Mouse (Mus musculus) spleen, postnatal 36 days (tissue): Measurements from ENCODE around the gene Bbox1.

ENCODE experiments used
- DNase-seq, 2 experiments: peaks; one replicate each; pipeline ENCODE4 v3.0.0; 2022; ENCODE audit warnings: low spot score in 2 of 2, mixed read lengths in 1 of 2

Bbox1 gene

DNA sequence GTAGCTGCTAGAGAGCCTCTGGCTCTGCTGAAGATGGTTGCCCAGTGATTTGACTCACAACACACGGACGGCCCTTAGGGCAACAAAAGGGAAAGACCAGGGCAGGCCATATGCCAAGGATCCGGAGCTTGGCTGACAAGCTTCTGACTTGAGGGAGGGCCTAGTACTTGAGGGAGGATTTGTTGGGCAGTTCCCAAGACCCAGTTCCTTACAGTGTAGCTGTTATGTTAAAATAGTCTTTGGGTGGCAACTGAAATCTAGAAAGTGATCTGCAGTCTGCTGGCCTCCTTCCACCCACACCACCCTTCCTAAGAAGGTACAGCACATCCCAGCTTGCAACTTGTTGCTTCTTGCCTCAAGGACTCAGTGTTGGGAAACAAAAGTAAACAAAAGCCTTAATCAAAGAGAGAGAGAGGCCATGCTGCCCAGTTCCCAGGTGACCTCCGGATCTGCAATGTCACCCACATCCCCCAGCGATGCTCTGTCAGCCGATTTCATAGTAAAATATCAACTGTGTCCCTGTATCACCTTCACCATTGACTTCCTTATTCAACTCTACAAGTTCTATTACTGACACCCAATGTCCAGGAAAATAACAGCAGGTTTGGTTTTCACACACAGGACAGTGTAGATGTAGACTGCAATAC is at the start of gene Bbox1:
Bbox1 (minus strand) TSS at position 52 of the 647 bp plus-strand sequence.
- no peak for DNase-seq

DNA sequence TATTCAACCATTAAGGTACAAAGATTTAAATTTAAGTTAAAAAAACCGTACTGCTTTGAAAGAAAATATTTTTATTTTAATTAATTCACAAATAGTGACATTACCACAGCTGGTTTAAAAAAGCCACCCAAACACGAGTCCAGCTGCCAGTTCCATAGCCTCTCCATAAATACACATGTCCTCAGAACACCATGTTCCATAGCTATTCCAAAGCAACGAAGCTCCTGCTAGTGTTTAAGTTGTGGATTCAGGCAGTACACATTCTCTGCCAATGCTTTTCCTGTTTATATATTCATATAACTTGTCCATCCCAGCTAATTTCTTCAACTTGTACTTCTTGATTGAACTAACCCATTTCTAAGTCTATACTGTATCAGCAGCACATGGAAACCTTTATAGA is 49.5 kb upstream of the Bbox1 start:
- DNase-seq: no peak

DNA sequence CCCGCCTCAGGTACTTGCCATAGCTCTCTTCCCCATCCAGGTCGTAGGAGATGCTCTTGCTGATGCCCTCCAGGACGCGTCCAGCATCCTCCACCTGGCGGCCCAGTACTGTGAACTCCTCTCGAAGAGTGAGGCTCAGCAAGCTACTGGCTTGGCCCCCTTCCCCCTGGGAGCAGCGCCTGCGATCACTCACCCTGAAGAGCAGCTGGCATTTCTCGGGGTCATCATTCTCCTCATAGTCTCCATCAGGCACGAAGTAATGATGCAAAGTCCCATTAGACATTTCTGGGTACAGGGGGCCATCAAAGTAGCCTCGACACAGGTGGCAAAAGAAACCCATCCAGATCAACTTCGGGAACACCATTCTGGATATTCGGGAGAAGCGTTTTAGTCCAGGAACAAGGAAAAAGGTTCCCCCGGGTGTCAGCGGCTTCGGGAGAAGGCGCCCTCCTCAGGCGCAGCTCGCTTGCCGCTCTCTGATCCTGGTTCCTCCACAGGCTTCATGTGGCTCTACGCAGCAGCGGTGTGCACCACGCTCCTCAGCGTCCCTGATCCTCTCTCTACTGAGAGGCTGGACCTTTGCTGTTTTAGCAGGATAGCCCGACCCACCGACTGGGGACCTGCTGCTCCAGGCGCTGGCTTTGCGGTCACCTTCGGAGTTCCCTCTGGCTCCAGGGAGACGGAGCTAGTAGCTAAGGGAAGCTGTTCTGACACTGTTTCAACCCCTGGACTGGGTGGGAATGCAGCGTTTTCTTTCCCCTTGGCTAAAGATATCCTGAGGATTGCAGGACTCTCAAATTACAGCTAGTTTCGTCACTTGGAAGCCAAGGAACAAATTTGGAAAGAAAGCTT is 48.3 kb upstream of the Bbox1 start, which contains the start of gene Fibin:
Fibin (minus strand) TSS at position 752 of the 852 bp plus-strand sequence.
- DNase-seq: no peak

DNA sequence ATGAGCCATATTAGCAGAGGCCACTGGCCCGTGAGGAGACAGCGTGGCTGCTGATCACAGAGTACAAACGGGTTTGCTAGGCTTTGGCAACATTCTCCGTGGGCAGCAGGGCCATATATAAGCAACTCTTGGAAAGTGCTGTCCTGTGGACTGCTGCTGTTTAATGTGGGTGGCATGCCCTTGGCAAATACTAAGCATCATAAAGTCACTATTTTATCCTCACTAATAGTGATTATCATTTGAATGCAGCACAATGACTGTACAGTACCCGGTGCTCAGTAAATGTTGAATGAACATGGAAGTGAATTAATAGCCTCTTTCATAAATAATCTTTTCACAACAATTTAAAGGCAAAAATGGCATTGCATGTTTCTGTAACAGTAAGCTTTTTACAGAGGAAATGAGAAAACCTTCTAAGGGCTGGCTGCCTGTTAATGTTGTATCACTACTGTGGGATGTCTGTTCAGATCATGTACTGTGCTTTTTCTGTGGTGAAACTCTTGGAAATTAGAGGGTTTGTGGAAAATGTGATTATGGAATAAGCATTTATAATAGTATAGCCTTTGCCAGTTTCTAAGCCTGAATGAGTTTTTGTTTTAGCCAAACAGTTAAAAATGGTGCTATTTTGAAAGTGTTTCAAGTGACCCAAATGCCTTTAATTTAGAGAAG is 39.1 kb upstream of the Bbox1 start:
- DNase-seq: no peak

DNA sequence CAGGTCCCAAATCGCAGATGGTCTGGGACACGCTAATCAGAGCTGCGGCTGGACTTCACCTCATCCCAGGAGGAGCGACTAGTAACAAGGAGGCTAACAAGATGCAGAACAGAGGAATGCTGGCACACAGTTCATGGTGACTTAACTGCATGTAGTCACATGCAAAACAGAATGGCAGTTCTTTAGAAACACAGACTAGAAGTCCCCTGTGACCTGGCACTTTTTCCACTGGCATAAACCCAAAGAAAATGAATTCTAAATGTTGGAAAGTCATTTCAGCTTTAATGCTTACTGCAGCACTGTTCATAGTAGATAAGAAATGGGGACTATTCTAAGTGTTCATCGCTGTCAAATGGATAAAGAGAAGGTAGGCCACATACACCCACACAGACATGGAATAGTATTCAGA is 37.5 kb upstream of the Bbox1 start:
- DNase-seq: no peak

DNA sequence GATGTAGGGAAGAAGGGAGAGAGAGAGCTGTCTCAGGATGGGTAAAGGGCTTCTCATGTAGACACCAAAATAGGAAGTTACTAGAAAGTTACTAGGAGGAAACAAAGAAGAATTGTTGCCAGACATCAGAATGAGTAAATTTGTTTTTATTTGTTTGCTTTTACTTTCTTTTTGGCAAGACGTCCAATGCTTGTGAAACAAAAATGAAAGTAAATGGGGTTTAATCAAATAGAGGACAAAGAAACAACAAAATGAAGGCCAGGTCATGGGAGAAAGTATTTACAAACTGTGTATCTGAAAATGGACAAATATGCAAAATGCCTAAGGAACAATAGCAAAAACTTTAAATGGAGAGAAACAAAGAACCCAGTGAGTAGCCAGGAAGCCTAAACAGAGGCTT is 37.0 kb upstream of the Bbox1 start:
- DNase-seq: no peak

DNA sequence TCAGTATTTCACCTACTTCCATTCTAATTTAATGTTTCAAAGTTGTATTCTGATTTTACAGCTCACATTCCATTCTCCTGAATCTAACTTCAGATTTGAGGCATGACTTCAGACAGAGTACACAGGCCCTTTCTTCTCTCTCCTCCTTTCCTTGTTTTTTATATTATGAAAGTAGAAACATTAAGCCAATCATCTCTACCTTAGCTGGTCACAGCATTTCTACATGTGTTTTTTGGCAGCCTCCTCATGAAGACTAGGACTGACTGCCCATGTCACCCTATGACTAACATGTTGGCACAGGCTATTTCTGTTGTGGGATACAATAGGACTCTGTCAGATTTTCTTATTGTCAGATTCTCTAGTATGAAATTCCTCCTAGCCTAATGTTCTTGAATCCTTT is 14.6 kb upstream of the Bbox1 start:
- no peak for DNase-seq

DNA sequence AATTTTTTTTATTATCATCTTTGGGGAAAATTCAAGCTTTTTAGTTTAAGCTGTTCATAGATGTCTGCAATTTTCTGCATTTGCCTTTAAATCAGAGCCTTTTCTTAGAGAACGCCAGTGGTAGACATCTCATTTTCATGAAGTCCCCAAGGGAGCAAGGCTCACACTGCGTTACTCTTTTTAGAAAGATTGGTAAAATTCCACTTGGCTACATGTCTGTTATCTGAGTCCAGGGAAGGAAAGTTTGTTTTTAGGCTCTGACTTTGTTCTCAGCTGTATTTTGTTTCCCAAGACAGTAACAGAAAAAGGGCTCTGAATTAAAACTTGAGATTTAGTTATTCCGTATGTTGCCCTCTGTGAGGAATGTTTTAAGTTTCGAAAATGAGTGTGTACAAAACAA is 5.6 kb upstream of the Bbox1 start:
- no peak for DNase-seq

DNA sequence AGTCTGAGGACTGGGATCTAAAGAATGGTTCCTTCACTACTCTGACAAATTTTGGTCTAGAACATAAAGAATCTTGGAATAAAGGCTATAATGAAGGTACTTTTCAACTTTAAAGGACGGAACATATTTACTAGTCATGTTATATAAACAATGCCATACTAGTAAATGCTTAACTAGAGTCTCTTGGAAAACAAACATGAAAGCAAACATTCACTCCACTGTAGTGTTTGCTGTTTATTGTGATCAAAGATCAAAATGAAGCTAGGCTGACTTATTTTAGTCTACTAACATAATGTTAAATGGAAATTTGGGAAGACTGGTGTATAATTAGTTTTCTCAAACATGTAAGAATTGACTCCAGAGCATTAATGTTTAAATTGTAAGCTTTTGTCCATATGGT is 4.9 kb upstream of the Bbox1 start:
- DNase-seq: no peak

DNA sequence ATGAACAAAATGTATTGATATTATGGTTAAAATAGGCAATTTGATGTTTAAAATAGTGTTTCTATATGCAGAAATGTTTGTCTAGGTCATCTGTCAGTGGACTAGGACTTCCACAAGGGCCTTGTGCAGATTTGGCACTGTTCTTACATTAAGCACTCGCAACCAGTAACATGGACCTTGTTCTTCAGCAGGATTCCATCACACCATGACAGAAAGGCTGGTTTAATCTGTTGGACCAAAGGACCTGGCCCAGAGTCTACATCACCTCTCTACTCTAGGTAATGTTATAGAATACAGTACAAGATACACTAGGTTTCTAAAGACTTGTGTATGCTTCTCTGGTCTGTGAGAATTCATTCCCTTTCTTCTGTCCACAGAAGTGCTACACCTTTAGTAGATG is 4.4 kb upstream of the Bbox1 start:
- no peak for DNase-seq

DNA sequence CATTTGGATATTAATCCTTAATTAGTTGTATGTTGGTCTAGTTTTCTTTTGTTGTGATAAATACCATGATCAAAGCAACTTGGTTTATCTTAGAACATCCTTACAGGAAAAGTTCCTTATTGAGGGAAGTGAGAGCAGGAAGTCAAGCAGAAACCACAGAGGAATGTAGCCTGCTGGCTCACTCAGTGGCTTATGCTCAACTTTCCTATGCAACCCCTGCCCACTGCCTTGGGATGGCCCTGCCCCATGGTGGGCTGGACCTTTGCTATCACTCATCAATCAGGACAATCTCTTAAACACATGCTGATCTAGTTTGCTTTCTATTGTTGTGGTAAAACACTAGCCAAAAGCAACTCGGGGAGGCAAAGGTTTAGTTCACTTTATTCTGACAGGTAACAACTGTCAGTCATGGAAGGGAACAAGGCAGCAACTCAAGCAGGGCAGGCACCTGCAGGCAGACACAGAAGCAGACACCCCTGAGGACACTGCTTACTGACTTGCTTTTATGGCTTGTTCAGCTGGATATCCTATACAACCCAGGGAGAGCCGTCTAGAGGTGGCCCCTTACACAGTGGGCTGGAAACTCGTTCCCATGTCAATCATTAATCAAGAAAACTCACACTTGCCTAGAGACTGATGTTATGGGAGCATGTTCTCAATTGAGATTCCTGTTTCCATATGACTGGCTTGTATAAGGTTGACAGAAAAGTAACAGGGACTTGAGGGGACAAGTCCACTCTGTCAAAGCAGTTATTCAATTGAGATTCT is 1.9 kb upstream of the Bbox1 start:
- DNase-seq: no peak

DNA sequence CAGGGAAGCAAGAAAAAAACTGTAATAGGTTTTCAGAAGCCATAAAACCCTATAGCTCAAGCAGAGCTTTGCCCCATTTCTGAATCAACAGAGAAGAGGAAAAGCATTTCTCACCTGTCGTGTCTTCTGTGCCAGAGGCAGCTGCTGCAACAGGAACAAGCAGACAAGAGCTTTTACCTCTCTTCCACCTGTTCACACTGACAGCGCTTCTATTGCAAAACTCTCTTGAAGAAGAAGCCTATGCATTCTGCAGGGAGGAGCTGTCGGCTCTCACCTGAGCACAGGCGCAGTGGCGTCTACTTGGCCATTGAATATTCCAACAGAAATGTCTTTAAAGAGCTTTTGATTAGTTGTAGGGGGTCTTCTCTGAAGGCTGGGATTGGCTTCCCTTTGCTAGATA is 286 bp downstream of the Bbox1 start:
- DNase-seq: no peak

DNA sequence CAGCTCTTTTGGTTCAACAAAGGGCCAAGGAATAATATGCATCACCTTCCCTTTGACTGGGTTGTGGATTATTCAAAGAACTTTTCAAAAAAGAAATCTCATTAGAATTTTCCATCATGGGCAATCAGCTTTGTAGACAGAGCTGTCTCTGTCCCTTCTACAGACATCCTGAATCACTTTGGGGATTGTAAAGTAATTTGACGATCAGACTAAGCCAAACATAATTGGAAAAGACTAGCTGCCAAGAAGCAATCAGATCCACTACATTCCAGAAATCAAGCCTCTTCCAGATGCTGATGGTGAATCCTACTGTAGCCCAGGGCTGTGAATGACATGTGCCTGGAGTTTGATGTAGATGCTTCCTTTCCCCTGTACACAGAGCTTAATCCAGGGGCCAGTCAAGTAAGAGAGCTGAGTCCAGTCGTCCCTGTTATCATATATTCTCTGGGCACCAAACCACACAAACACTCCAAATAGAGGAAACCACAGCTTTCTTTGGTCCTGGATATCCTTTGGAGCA is 995 bp downstream of the Bbox1 start:
- DNase-seq: no peak

DNA sequence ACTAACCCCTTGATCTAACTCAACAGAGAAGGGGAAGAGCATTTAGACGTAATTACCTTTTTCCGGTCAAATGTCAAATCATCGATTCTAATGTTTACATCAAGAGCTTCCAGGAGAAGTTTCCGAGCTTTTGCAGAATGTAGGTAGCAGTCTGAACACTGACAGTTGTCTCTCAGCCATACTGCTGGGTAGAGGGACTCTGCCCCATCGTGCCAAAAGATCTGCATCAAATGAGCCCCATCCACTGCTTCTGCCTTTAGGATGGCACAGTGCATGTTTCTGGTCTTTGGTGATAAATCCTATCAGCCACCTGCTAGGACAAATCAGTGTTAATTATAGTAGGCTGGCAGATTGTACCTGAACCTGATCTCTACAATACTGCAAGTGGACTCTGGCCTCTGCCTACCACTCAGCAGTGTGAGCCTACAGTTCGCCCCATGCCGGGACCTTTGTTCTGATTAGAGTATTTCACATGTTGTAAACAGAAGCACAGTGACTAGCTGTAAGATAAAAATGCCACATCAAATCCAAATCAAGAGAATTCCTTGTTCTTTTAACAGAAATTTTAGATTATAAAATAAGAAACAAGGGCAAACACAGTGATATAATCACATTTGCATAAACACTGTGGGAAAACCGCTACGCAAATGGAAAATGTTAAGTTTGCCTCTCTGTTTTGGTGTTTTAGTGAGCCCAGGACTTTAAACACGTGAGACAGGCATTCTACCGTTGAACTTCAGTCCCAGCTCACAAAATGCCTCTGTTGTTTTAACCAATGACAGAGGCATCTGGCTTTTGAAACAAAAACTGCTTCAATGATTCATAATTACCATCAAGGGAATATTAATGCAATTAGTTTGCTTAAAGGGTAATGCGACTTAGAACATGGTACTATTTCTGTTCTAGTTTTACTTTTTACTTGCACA is 8.7 kb downstream of the Bbox1 start:
- no peak for DNase-seq

DNA sequence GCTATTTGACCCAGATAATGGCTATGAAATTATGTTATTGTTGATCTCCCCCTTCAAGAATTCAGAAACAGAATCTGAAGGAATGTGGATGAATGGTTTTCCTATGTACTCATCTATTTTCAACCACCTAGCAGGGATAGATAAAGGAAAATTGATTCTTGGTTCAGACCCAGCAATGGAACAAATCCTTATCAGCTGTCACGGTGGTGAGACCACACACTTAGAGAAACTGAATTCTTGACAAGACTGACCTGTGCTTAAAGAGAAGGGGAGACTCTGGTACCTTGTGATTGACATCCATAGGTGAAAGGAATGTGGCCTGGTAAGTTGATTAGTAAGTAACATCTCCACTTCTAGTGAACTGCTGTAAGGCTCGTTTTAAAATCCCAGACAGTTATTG is 12.1 kb downstream of the Bbox1 start:
- no peak for DNase-seq

DNA sequence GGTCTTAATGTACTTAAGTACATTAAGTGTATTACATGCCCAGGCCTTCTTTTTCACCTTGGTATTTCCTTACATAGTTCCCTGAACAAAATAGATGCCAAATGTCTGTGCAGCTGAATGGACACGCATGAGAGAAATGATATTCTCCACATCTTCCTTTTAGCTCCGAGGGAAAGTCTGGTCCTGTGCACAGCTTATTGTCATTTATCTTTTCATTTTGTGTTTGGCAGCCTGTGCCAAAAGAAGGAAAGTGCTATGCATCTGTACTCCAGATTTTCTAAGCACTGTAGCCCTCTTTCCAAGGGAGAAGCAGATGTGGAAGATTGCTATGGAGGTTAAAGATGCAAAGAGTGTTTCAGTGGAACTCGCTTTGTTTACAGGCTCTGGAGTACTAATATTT is 13.0 kb downstream of the Bbox1 start:
- no peak for DNase-seq

DNA sequence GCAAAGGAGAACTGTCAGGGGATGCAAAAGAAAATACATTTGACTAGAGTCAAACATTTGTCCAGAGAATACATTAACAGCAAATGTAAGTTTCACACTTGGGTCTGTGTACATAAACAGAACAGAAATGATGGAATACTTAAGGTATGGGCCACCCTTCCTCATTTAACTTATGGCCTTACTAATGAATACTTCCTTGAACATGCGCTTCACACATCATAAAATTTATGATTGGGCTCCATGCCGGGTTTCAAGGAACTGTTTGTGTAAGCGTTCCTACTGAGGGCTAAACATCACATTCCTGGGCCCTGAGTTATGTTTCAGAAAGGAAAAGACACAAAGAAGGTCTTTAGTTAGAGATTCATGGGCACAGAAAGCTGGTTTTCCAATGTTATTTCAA is 19.4 kb downstream of the Bbox1 start:
- DNase-seq: no peak

DNA sequence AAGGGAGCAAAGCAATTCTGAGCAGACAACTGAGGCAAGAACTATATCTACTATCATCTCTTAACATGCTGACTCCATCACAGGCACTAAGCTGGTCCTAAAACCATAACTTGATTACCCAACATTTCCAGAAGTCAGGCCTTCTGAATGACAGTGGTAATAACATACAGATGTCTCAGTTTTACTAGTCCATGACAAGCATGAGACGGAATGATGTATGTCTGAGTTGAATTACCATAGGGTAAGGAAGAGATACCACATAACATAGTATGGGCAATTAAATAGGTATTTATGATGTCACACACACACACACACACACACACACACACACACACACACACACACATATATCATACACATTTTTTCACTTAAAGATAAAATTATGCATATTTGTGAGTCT is 26.4 kb downstream of the Bbox1 start:
- DNase-seq: no peak

DNA sequence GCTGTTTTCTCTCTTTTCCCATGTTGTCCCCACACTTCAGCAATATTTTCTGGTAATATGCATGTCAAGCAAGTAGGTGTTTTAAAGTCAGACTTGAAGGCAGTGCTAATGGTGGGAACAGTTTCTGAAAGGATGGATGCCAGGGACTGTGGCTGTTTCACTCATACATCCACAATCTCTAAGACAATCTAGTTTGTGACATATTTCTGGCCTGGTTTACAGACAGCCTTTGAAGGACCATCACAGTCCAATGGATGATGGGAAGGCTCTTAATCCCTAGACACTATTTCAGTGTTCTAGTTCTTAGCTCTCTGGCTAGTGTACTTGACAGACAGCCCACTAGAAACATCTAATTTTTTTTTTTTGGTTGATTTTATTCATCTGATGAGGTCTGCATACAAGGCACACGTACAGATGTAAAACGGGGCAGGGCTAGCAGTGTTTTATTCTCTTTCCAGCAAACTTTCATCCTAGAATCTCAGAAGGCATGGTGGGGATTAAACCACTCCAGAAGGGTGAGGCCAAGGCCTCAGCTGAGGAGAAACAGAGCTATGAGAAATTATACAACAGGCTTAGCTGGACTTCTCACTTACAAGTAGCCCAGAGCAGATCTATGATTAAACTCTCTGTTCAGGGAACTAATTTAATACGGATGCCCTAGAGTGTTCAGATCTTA is 28.4 kb downstream of the Bbox1 start:
- no peak for DNase-seq

DNA sequence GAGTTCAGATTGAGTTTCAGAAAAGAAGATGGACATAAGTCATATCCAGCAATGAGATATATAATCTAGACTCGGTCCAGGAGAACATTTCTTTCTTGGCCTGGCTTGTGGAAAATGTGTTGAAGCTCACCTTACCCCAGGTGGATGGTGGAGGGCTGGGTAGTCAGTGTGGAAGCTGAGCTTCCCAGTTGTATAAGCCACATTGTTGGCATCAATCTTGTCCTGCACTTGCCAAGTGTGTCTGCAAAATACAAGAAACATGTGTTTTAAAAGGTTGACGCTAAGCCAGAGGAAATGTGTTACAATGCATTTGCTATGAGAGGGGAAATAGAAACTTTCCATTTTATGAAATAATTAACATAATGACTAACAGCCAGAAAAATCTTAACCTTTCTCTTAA is 38.9 kb downstream of the Bbox1 start:
- DNase-seq: no peak
